Mouse (Mus musculus): Measurements from ENCODE around the gene Arid5a.

DNA sequence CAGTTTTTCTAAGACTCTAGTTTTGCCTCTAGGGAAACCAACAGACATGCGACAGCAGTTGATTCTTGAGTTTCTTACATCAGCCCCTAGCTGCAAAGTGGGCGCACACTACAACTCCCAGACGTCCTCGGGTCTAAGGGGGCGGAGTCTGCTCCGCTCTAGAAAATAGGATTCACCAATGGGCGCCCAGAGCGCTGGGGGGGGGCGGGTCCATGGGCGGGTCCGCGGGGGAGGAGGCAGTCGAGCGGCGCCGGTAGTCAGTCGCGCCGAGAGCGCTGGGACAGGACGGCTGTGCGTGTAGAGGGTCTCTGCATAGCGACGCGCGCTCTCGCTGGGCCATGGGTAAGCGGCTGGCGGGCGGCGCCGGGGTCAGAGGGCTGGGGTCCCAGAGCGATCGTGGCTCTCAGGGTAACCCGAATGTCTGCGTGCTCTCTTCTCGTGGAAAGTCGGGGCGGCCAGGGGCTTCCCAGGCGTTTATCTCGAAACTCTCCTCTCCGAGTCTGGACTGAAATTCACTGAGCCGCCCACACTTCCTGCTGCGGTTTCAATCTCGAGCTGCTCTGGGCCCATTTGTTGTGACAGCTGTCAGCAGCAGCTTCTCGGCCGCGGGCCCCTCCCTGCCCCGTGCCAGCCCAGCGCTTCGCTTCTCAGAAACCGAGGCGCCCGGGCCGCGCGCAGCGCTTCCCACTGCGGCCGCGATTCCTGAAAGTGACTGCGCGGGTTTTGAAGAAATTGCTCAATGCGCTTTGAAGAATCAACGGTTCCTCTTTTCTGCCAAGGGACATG, at the start of gene Arid5a:
- TF ChIP-seq CTCF (IDR thresholded peaks at IDR 0.05), result no peak; the same call in 1 of the 2 replicates
- peak; percentile 31; the same call in 1 of the 2 replicates for TF ChIP-seq EP300 (IDR thresholded peaks at IDR 0.05)
